Mouse (Mus musculus) brown adipose tissue, adult 24 weeks (tissue): ENCODE data around the gene Ecm1. TPM values are rescaled to one million over a fixed set of nuclear protein-coding genes. Genes with fewer than 3 reads are reported as not detected.

Experiments used
- H3K27ac ChIP-seq: fragments of 200-500 bp; replicated peaks from 2 replicates; pipeline ENCODE4 v1.5.1; 2012; ENCODE audit warnings: low read depth, mild to moderate bottlenecking, low read length
- H3K4me1 ChIP-seq: fragments of 200-500 bp; 2 replicates; pipeline ENCODE4 v1.6.1; 2012; ENCODE audit warnings: low read length, mixed read lengths; ENCODE audit not compliant: control insufficient read depth, insufficient read depth, insufficient read length
- H3K4me3 ChIP-seq: fragments of 200-500 bp; 2 replicates; pipeline ENCODE4 v1.5.1; 2012; ENCODE audit warnings: low read depth, mild to moderate bottlenecking, low read length, moderate library complexity; ENCODE audit not compliant: insufficient read depth
- polyA plus RNA-seq: library from polyadenylated mRNA; stranded (reverse); fragments of >200 nt; gene quantifications from 2 replicates; pipeline ENCODE4 v1.2.4, GENCODE M21; 2012; ENCODE audit not compliant: missing spikeins, insufficient read depth, insufficient read length

Ecm1 gene
- polyA plus RNA-seq: 41.5 and 48.8 TPM in 2 replicates

- H3K4me3 ChIP-seq: peak within 1 kb of the TSS; percentile 41
- H3K4me1 ChIP-seq: peaks cover 6% of the 10 kb centered on the region; the same call in 1 of the 2 replicates
- peak within 1 kb of the TSS; percentile 68 for H3K27ac ChIP-seq
Measured at GRCm38 (mm10) chr3:95739353-95740104, at the start of gene Ecm1. Gene Ecm1, minus strand, starts transcription at chr3:95739569.

DNA sequence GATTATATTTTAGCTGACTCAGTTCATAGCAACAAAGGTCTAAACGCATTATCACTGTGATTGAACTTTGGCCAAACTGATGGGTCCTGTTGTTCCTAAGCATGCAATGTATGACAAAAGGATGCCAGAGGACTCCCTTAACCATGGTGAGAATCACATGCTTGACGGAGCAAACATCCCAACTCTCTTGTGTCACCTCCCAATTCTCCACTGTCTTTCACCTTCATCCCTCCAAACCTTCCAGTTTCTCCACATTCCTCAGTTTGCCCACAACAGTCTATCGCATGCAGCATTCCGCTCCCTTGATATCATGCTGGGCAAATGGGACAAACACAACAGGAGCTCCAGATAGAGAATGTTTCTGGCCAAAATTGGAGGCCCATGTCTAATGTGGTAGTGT lies 46.1 kb upstream of the Ecm1 start:
- Histone ChIP-seq H3K27ac (no peak overlapping the region), H3K4me3 (no peak overlapping the region), H3K4me1 (no peaks in the 10 kb centered on the region)

GRCm38 (mm10) chr3:95771985-95772384 lies 32.6 kb upstream of the Ecm1 start:
- Histone ChIP-seq H3K27ac (no peak overlapping the region), H3K4me3 (no peak overlapping the region), H3K4me1 (no peaks in the 10 kb centered on the region)

- Histone ChIP-seq H3K27ac (no peak overlapping the region), H3K4me1 (no peaks in the 10 kb centered on the region), H3K4me3 (no peak overlapping the region)
Measured at GRCm38 (mm10) chr3:95765534-95765933, 26.2 kb upstream of the Ecm1 start.

GRCm38 (mm10) chr3:95763811-95764210 lies 24.4 kb upstream of the Ecm1 start:
- Histone ChIP-seq H3K4me1 (no peaks in the 10 kb centered on the region), H3K27ac (no peak overlapping the region), H3K4me3 (no peak overlapping the region)

DNA sequence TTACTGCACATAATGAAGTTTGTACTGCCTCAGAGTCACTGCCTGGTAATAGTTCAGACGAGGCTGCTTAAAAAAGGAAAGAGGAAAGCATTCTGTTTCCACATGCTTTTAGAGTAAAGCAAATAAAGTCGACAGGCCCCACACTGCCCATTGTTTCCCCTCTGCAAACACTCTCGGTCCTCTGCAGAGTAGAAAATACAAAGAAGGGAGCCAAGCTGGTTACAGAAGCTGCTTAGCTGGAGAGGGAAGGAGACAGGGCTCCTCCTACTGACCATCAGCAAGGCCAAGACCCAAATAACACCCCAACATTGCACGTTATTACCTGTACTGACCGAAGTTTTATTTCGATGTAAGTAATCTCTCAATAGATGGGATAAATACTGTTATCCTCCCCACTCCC lies 23.6 kb upstream of the Ecm1 start:
- Histone ChIP-seq H3K4me1 (no peaks in the 10 kb centered on the region), H3K27ac (no peak overlapping the region), H3K4me3 (no peak overlapping the region)

GRCm38 (mm10) chr3:95761771-95762170 lies 22.4 kb upstream of the Ecm1 start:
- Histone ChIP-seq H3K4me1 (no peaks in the 10 kb centered on the region), H3K4me3 (no peak overlapping the region), H3K27ac (no peak overlapping the region)

DNA sequence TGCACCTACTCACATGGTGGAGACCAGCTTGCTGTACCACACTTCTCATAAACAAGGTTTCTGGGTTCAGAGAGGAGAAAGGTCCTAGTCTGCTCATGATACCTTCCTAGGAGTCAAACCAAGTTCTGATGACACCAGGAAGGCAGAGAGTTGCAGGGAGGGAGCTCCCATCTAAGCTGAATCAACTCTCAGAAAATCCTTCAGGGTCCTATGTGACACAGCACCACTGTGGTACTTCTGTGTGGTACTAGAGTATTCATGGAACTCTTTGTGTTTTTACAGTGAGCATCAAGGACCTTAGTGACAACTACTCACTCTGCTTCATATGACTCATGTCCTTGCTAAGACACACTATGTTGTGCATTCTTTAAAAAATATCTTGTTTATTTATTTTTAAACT lies 21.3 kb upstream of the Ecm1 start:
- no peak overlapping the region for H3K4me3 ChIP-seq
- H3K27ac ChIP-seq: no peak overlapping the region

GRCm38 (mm10) chr3:95760106-95760505 lies 20.7 kb upstream of the Ecm1 start, which contains the start of gene Tars2:
Gene Tars2, minus strand, starts transcription at chr3:95760206.
- Histone ChIP-seq H3K27ac (no peak within 1 kb of the TSS), H3K4me1 (no peaks in the 10 kb centered on the region), H3K4me3 (no peak within 1 kb of the TSS)

More for the DNA sequence above, 21.3 kb upstream of the Ecm1 start:
- no peaks in the 10 kb centered on the region for H3K4me1 ChIP-seq

- Histone ChIP-seq H3K4me3 (no peak overlapping the region), H3K4me1 (no peaks in the 10 kb centered on the region), H3K27ac (no peak overlapping the region)
Measured at GRCm38 (mm10) chr3:95758467-95759218, 19.3 kb upstream of the Ecm1 start.

DNA sequence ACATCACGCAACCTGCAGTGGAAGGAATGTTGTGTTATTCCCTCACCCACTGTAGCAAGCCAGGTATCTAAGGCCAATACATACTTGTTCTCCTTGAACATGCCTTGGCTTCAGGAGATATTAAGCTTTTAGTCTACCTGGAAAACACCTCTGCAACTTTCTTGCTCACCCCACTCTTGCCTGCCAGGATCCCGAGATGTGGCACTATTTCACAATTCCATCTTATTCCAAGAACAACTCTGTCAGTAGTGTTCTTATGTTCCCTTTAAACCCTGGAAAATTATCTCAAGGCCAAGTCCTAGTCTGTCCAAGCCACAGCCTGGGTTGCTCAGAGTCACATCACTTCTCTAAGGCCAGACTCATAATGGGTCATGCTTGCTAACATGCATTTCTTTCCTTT lies 17.4 kb upstream of the Ecm1 start:
- H3K4me3 ChIP-seq: no peak overlapping the region
- no peaks in the 10 kb centered on the region for H3K4me1 ChIP-seq
- H3K27ac ChIP-seq: no peak overlapping the region

DNA sequence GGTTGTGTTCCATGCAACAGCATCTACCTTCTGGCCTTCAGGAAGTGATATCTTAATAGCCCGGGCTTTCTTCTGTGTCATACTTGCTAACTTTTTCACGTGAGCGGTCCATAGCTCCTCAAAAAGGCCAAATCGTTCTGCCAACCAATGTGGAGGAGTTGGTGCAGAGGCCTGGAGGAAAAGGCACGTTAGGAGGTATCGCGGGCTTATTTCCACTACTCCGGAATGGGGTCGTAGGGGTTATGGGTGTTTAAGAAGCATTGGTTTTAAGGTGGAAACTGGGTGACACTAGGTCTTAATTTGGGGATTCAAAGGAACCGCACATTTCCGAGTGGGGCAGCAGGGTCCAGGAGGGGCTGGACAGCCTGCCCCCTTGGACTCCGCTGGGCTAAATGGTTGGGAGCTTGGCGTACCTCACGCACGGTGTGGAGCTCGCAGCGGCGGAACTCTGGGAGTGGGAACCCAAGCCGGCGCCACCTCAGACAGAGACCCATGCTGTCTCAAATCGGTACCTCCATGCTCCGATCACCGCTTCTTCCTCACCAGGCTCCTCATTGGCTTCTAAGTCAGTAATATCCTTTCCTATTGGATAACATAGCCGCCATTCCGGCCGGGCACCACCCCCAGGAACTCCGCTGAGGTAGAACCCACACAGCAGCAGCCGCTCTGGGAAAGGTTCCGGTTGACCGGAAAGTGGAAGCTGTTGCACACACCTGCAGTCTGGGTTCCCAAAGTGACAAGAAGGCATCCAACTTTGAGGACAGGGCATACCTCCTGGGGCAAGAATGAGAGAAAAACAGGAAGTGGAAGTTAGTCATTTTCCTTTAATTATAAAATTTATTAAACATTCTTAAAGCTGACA lies 15.2 kb upstream of the Ecm1 start:
- Histone ChIP-seq H3K4me3 (peak overlapping the region; percentile 96), H3K4me1 (no peaks in the 10 kb centered on the region), H3K27ac (0 out of 2 replicates have a peak overlapping the region, but pooled peaks have one; percentile 11)

- no peak overlapping the region for H3K4me3 ChIP-seq
- H3K27ac ChIP-seq: no peak overlapping the region
- H3K4me1 ChIP-seq: no peaks in the 10 kb centered on the region
Measured at GRCm38 (mm10) chr3:95752935-95753334, 13.6 kb upstream of the Ecm1 start.

DNA sequence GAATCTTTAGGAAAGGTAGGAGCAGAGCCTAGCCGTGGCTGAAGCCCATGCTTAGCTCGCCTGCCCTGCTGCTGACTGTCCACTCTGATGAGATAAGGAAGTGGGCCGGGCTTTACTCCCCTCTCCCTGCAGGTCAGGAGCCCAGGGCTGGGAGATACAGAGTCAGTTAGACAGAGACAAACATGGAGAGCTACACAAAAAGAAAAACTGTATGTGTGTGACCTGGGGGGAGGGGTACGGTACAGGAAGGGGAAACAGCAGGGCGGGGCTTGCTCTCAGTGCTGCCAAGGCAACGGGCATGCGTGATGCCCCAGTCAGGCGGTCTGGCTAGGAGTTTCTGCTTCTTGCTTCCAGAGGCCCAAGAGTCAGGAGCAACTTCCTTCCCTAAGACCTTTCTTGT lies 1.0 kb upstream of the Ecm1 start:
- Histone ChIP-seq H3K27ac (peak overlapping the region; percentile 14; the same call in 1 of the 2 replicates), H3K4me1 (peaks cover 6% of the 10 kb centered on the region; the same call in 1 of the 2 replicates), H3K4me3 (no peak overlapping the region)
